Mouse (Mus musculus) heart, postnatal 0 days (tissue): ENCODE data around the gene Ralgps1. TPM values are rescaled to one million over a fixed set of nuclear protein-coding genes. Genes with fewer than 3 reads are reported as not detected.

Source experiments
- ATAC-seq: fragments of 200-750 bp; cut with Nextera tagmentation; 2 replicates; pipeline ENCODE4 v1.8.0; 2017; ENCODE audit warnings: low read depth, moderate number of reproducible peaks, moderate library complexity; ENCODE audit not compliant: insufficient read depth
- DNase-seq: peaks from one replicate; pipeline ENCODE4 v3.0.0-alpha.2; 2016; ENCODE audit warnings: low spot score
- H3K27ac ChIP-seq: fragments of 300-500 bp; sonication (generic); 2 replicates; pipeline ENCODE4 v1.5.1; 2014; ENCODE audit warnings: low read depth, mild to moderate bottlenecking
- H3K27me3 ChIP-seq: fragments of 300-500 bp; sonication (generic); 2 replicates; pipeline ENCODE4 v1.6.1; 2014; ENCODE audit warnings: low read length, mixed read lengths; ENCODE audit not compliant: control insufficient read depth, insufficient read depth
- H3K36me3 ChIP-seq: fragments of 300-500 bp; sonication (generic); replicated peaks from 2 replicates; pipeline ENCODE4 v1.6.1; 2014; ENCODE audit warnings: low read length, mixed read lengths; ENCODE audit not compliant: control insufficient read depth, insufficient read depth
- H3K4me1 ChIP-seq: fragments of 300-500 bp; sonication (generic); 2 replicates; pipeline ENCODE4 v1.6.1; 2014; ENCODE audit warnings: antibody characterized with exemption; ENCODE audit not compliant: control insufficient read depth, insufficient read depth
- H3K4me2 ChIP-seq: fragments of 300-500 bp; sonication (generic); 2 replicates; pipeline ENCODE4 v1.6.1; 2014; ENCODE audit warnings: low read depth, mild to moderate bottlenecking, low read length, moderate library complexity
- H3K4me3 ChIP-seq: fragments of 300-500 bp; sonication (generic); 2 replicates; pipeline ENCODE4 v1.5.1; 2014; ENCODE audit warnings: low read depth, low read length
- H3K9ac ChIP-seq: fragments of 300-500 bp; sonication (generic); replicated peaks from 2 replicates; pipeline ENCODE4 v1.6.1; 2014; ENCODE audit warnings: low read depth, low read length, mixed read lengths
- H3K9me3 ChIP-seq: fragments of 300-500 bp; sonication (generic); replicated peaks from 2 replicates; pipeline ENCODE4 v1.6.1; 2016; ENCODE audit warnings: low read length; ENCODE audit not compliant: control insufficient read depth
- CTCF ChIP-seq: IDR thresholded peaks from 2 replicates; pipeline ENCODE4 v1.5.1; 2016; ENCODE audit warnings: antibody characterized with exemption, control low read depth, low read depth
- EP300 ChIP-seq: IDR thresholded peaks from 2 replicates; pipeline ENCODE4 v1.6.1; 2016; ENCODE audit warnings: antibody characterized with exemption, low read depth
- WGBS: fragments of 180-500 bp; shearing (Covaris S2); extraction: QIAGEN DNeasy Blood & Tissue Kit; methylation state at CpG from one replicate; pipeline ENCODE4 v1.1.7; 2014; 5-methylcytosine and 5-hydroxymethylcytosine counted together
- polyA plus RNA-seq: library from polyadenylated mRNA; unstranded; fragments of >200 nt; fragmentation: Nextera tagmentation; extraction: Ambion mirVana; gene quantifications from 2 replicates; pipeline ENCODE4 v1.2.1, GENCODE M21; 2015
- total RNA-seq: library from RNA; depleted of rRNA; stranded (reverse); fragments of >200 nt; gene quantifications from 2 replicates; pipeline ENCODE4 v1.2.3, GENCODE M21; 2014; ENCODE audit warnings: low replicate concordance

Ralgps1 gene
- total and polyA plus RNA-seq, 2 experiments from 2014 or later = 3.2 to 6.9 TPM

GRCm38 (mm10) chr2:33361139-33361716 is 10.1 kb downstream of the Ralgps1 start:
- 45% methylated on average over 9 of the region's 9 CpGs for WGBS
- H3K27me3 ChIP-seq = no peaks in the 10 kb centered on the region
- H3K36me3 ChIP-seq = no peaks in the 10 kb centered on the region
- H3K4me1 ChIP-seq = peaks cover 5% of the 10 kb centered on the region; the same call in 1 of the 2 replicates
- H3K4me2 ChIP-seq = no peak overlapping the region
- H3K9ac ChIP-seq = no peak overlapping the region
- no peak for TF ChIP-seq EP300
- no peak for TF ChIP-seq CTCF
- H3K4me3 ChIP-seq = no peak overlapping the region
- no peaks in the 10 kb centered on the region for H3K9me3 ChIP-seq
- ATAC-seq = peak; percentile 58
- no peak for DNase-seq
- no peak overlapping the region for H3K27ac ChIP-seq

- H3K9ac ChIP-seq = no peak overlapping the region
- no peak overlapping the region for H3K4me3 ChIP-seq
- no peak overlapping the region for H3K4me2 ChIP-seq
- H3K9me3 ChIP-seq = no peaks in the 10 kb centered on the region
- TF ChIP-seq CTCF (no peak), EP300 (no peak)
- peaks cover 5% of the 10 kb centered on the region; the same call in 1 of the 2 replicates for H3K4me1 ChIP-seq
- ATAC-seq = no peak
- no peak for DNase-seq
- H3K27ac ChIP-seq = no peak overlapping the region
- no peaks in the 10 kb centered on the region for H3K27me3 ChIP-seq
- H3K36me3 ChIP-seq = no peaks in the 10 kb centered on the region
- 79% methylated on average over 3 of the region's 3 CpGs for WGBS
Measured at GRCm38 (mm10) chr2:33360564-33360963, 10.7 kb downstream of the Ralgps1 start.

GRCm38 (mm10) chr2:33359184-33359583 is 12.1 kb downstream of the Ralgps1 start:
- no peak for ATAC-seq
- no peak overlapping the region for H3K27ac ChIP-seq
- TF ChIP-seq CTCF (no peak), EP300 (no peak)

GRCm38 (mm10) chr2:33357250-33357838 is 13.9 kb downstream of the Ralgps1 start:
- H3K36me3 ChIP-seq = no peaks in the 10 kb centered on the region
- no peak overlapping the region for H3K9ac ChIP-seq
- WGBS = 72% methylated on average over 7 of the region's 7 CpGs
- H3K27ac ChIP-seq = no peak overlapping the region
- DNase-seq (no peak), ATAC-seq (no peak)
- TF ChIP-seq CTCF (no peak), EP300 (no peak)
- no peaks in the 10 kb centered on the region for H3K27me3 ChIP-seq
- H3K4me1 ChIP-seq = peaks cover 5% of the 10 kb centered on the region; the same call in 1 of the 2 replicates
- no peak overlapping the region for H3K4me2 ChIP-seq
- H3K4me3 ChIP-seq = no peak overlapping the region
- H3K9me3 ChIP-seq = no peaks in the 10 kb centered on the region

More at GRCm38 (mm10) chr2:33359184-33359583, 12.1 kb downstream of the Ralgps1 start:
- WGBS = 85% methylated on average over 8 of the region's 8 CpGs
- no peak overlapping the region for H3K4me2 ChIP-seq
- H3K36me3 ChIP-seq = no peaks in the 10 kb centered on the region
- H3K9me3 ChIP-seq = no peaks in the 10 kb centered on the region
- no peak overlapping the region for H3K4me3 ChIP-seq
- H3K9ac ChIP-seq = no peak overlapping the region
- no peak for DNase-seq
- H3K4me1 ChIP-seq = peaks cover 5% of the 10 kb centered on the region; the same call in 1 of the 2 replicates
- H3K27me3 ChIP-seq = no peaks in the 10 kb centered on the region

GRCm38 (mm10) chr2:33355558-33355957 is 15.7 kb downstream of the Ralgps1 start:
- H3K4me3 ChIP-seq = no peak overlapping the region
- H3K36me3 ChIP-seq = no peaks in the 10 kb centered on the region
- H3K27ac ChIP-seq = no peak overlapping the region
- H3K9ac ChIP-seq = no peak overlapping the region
- DNase-seq (no peak), ATAC-seq (no peak)
- TF ChIP-seq EP300 (no peak), CTCF (no peak)
- WGBS = 78% methylated on average over 6 of the region's 6 CpGs
- H3K4me1 ChIP-seq = no peaks in the 10 kb centered on the region
- H3K9me3 ChIP-seq = no peaks in the 10 kb centered on the region
- no peaks in the 10 kb centered on the region for H3K27me3 ChIP-seq
- no peak overlapping the region for H3K4me2 ChIP-seq

- H3K36me3 ChIP-seq = no peaks in the 10 kb centered on the region
- H3K4me3 ChIP-seq = no peak overlapping the region
- no peak for DNase-seq
- 58% methylated on average over 5 of the region's 5 CpGs for WGBS
- no peaks in the 10 kb centered on the region for H3K9me3 ChIP-seq
- no peaks in the 10 kb centered on the region for H3K4me1 ChIP-seq
- no peak overlapping the region for H3K4me2 ChIP-seq
- H3K27me3 ChIP-seq = no peaks in the 10 kb centered on the region
- no peak overlapping the region for H3K9ac ChIP-seq
- no peak overlapping the region for H3K27ac ChIP-seq
- TF ChIP-seq EP300 = no peak
- no peak for TF ChIP-seq CTCF
- no peak for ATAC-seq
Measured at GRCm38 (mm10) chr2:33353432-33353831, 17.9 kb downstream of the Ralgps1 start.
